Mouse (Mus musculus) thymus, postnatal 10 days (tissue): ENCODE data around the gene Nrg3.
"Not testable (repeated sequence)": the region's sequence is repeated elsewhere in the genome, so short reads cannot be mapped to it uniquely, and the experiment has no call there.

ENCODE experiments used
- DNase-seq, 2 experiments: peaks; one replicate each; pipeline ENCODE4 v3.0.0; 2021; ENCODE audit warnings: low spot score in 2 of 2

Nrg3 gene

GRCm38 (mm10) chr14:39211472-39211871 lies 261.4 kb downstream of the Nrg3 start:
- DNase-seq: no peak

- DNase-seq: no peak
Observed at GRCm38 (mm10) chr14:39191946-39192345, 280.9 kb downstream of the Nrg3 start.

- no peak for DNase-seq
Observed at GRCm38 (mm10) chr14:39173709-39174108, 299.2 kb downstream of the Nrg3 start.

- DNase-seq: no peak
Observed at GRCm38 (mm10) chr14:39160140-39160539, 312.7 kb downstream of the Nrg3 start.

- DNase-seq: no peak
Observed at GRCm38 (mm10) chr14:39155462-39155861, 317.4 kb downstream of the Nrg3 start.

- no peak for DNase-seq
Observed at GRCm38 (mm10) chr14:39129766-39130165, 343.1 kb downstream of the Nrg3 start.

GRCm38 (mm10) chr14:39117977-39118376 lies 354.9 kb downstream of the Nrg3 start:
- no peak for DNase-seq

GRCm38 (mm10) chr14:39116522-39117231 lies 356.2 kb downstream of the Nrg3 start:
- not testable (repeated sequence) for DNase-seq

- DNase-seq: no peak
Observed at GRCm38 (mm10) chr14:39109566-39109965, 363.3 kb downstream of the Nrg3 start.

GRCm38 (mm10) chr14:39106776-39107175 lies 366.1 kb downstream of the Nrg3 start:
- no peak for DNase-seq

- DNase-seq: no peak
Observed at GRCm38 (mm10) chr14:39095219-39095618, 377.7 kb downstream of the Nrg3 start.

- no peak for DNase-seq
Observed at GRCm38 (mm10) chr14:39079461-39079860, 393.4 kb downstream of the Nrg3 start.

- no peak for DNase-seq
Observed at GRCm38 (mm10) chr14:39051542-39051941, 421.3 kb downstream of the Nrg3 start.

- no peak for DNase-seq
Observed at GRCm38 (mm10) chr14:39049021-39049420, 423.9 kb downstream of the Nrg3 start.

- no peak for DNase-seq
Observed at GRCm38 (mm10) chr14:39044290-39044689, 428.6 kb downstream of the Nrg3 start.

GRCm38 (mm10) chr14:39043793-39044192 lies 429.1 kb downstream of the Nrg3 start:
- DNase-seq: no peak

GRCm38 (mm10) chr14:39043384-39043783 lies 429.5 kb downstream of the Nrg3 start:
- no peak for DNase-seq

GRCm38 (mm10) chr14:39039046-39039445 lies 433.8 kb downstream of the Nrg3 start:
- no peak for DNase-seq

- no peak for DNase-seq
Observed at GRCm38 (mm10) chr14:39034482-39034881, 438.4 kb downstream of the Nrg3 start.

GRCm38 (mm10) chr14:39023065-39023464 lies 449.8 kb downstream of the Nrg3 start:
- no peak for DNase-seq

- no peak for DNase-seq
Observed at GRCm38 (mm10) chr14:39014126-39014525, 458.8 kb downstream of the Nrg3 start.

GRCm38 (mm10) chr14:38997843-38998242 lies 475.0 kb downstream of the Nrg3 start:
- no peak for DNase-seq

- DNase-seq: no peak
Observed at GRCm38 (mm10) chr14:38992574-38992866, 480.4 kb downstream of the Nrg3 start.
